Comparison of ENCODE assay signal across 10 mouse cellular contexts in the genomic region with DNA sequence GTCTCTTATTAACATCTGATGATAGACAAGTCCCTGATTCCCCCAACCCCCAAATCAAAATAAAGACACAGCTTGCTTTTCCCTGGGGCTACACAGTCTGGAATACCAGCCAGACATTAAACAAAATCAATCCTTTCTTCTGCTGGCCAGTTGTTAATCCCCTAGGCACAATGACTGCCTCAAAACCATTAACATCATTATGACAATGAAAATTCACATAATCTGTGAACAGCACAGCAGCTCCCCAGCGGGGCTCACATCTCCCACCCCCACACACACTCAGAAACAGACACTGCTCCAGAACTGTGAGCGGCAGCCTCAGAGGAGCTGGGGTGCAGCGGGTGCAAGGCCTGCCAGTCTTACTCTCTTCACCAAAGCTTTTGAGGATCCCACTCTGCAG. TPM values are rescaled to one million over a fixed set of nuclear protein-coding genes. Genes with fewer than 3 reads are reported as not detected.
DNase-seq lines count a peak whose midpoint lies in the region; ATAC-seq and TF ChIP-seq lines count a peak whose summit lies in the region.
"Had no signal": no experiment of that assay in that cellular context is flagged by ENCODE, and none has a peak within 500 bp of the region (broad histone marks: within the 10 kb centered on the region; RNA-seq: fewer than 3 reads in every experiment).

No protein-coding gene starts in this region.

- ATAC-seq in intestine, embryonic 16.5 days: no peak

- H3K27ac ChIP-seq in cerebellum, adult 2 months (ENCODE audit: insufficient read depth, low read length): no peak overlapping the region
- 0 out of 2 replicates have a peak overlapping the region, but pooled peaks have one; percentile 19 for H3K27ac ChIP-seq in left cerebral cortex, adult 2 months
- no peak overlapping the region for H3K27ac ChIP-seq in intestine, embryonic 16.5 days (ENCODE audit: low read length)

- no peak for TF ChIP-seq CTCF in cerebellum, adult 2 months (IDR thresholded peaks at IDR 0.05; ENCODE audit: borderline replicate concordance, insufficient read depth, low read depth, low read length)
- no peak for TF ChIP-seq CTCF in left cerebral cortex, adult 2 months (IDR thresholded peaks at IDR 0.05)

- peaks cover 25% of the 10 kb centered on the region for H3K4me1 ChIP-seq in cerebellum, adult 2 months (ENCODE audit: control insufficient read depth, insufficient read depth, low read length)
- peaks cover 27% of the 10 kb centered on the region for H3K4me1 ChIP-seq in intestine, embryonic 16.5 days (ENCODE audit: control insufficient read depth, insufficient read depth, low read length)

- 39% methylated on average over 3 of the region's 3 CpGs for WGBS in cerebellum, adult 2 months
- 72% methylated on average over 3 of the region's 3 CpGs for WGBS in intestine, embryonic 16.5 days

- intact Hi-C loops in left cerebral cortex, adult 2 months (cut with DNase I): loop anchor here (5.0 to 10.0 kb wide), 2 partner anchors 96 to 138 kb away; no protein-coding TSS in a partner anchor

- H3K4me3 ChIP-seq in cerebellum, adult 2 months (replicated peaks; ENCODE audit: insufficient read depth, low read depth, low read length): peak overlapping the region; percentile 36
- peak overlapping the region; percentile 100 for H3K4me3 ChIP-seq in left cerebral cortex, adult 2 months
- no peak overlapping the region for H3K4me3 ChIP-seq in intestine, embryonic 16.5 days (ENCODE audit: low read length)

- H3K9ac ChIP-seq in intestine, embryonic 16.5 days (ENCODE audit: low read depth, low read length): peak overlapping the region; percentile 11; the same call in 1 of the 2 replicates

- no peaks in the 10 kb centered on the region for H3K27me3 ChIP-seq in cerebellum, adult 2 months (ENCODE audit: control insufficient read depth, insufficient read depth, low read length)
- H3K27me3 ChIP-seq in intestine, embryonic 16.5 days (replicated peaks; ENCODE audit: control insufficient read depth, insufficient read depth, low read length): no peaks in the 10 kb centered on the region

- no peak overlapping the region for H3K4me2 ChIP-seq in intestine, embryonic 16.5 days (ENCODE audit: low read depth, low read length)

- no peaks in the 10 kb centered on the region for H3K9me3 ChIP-seq in intestine, embryonic 16.5 days (ENCODE audit: control insufficient read depth, low read length)

- DNase-seq in cerebellum, adult 2 months: no peak
- DNase-seq in cerebellum, postnatal 14 days: no peak
- peak in 1 of 2 experiments; percentile 39 for DNase-seq in left cerebral cortex, adult 2 months (ENCODE audit: extremely low spot score in 1 of 2, low spot score in 2 of 2)
- DNase-seq in left cerebral cortex, adult 9 months (ENCODE audit: low spot score in 2 of 2): no peak
- peak; percentile 45 for DNase-seq in retina, embryonic 14.5 days (ENCODE audit: low spot score)
- no peak for DNase-seq in adrenal gland, postnatal 36 days
- DNase-seq in frontal cortex, postnatal 10 days (ENCODE audit: low spot score in 2 of 2): no peak
- DNase-seq: heart, postnatal 10 days; lung, postnatal 10 days had no signal

- no peaks in the 10 kb centered on the region for H3K36me3 ChIP-seq in intestine, embryonic 16.5 days (ENCODE audit: control insufficient read depth, insufficient read depth, low read length)

- TF ChIP-seq POLR2A in cerebellum, adult 2 months (IDR thresholded peaks at IDR 0.05; ENCODE audit: borderline replicate concordance, insufficient read depth, low read length): no peak

RNA-seq across cellular contexts. Expression of a gene that starts 3.2 kb away (rescaled TPM):
- polyA plus RNA-seq in cerebellum, adult 2 months (2012; rRNA removed): 25.3 and 26.7 TPM in 2 replicates
- 10 to 100 TPM; 42.8 to 45.5 TPM for total RNA-seq in left cerebral cortex, adult 2 months (2021)
- 7.5 and 8.6 TPM in 2 replicates for polyA plus RNA-seq in intestine, embryonic 16.5 days (2015; fragmentation: Nextera tagmentation; extraction: Ambion mirVana)
- 10 to 100 TPM; 12.2 to 39.6 TPM for total RNA-seq in adrenal gland, postnatal 36 days (2021)
